Mouse (Mus musculus) splenic B cell, adult 2 months (primary cell): ENCODE measurements at regions not wholly inside any gene's neighbourhood (a gene's known extent, or its start where the extent isn't known, plus 50 kb on each side); places are given as distances from the start of the nearest gene placed in this dataset.
A peak's percentile ranks its signal among the peaks of the same experiment; 100 is the strongest.

Source experiments
- DNase-seq: peaks from one replicate; pipeline ENCODE4 v3.0.0-alpha.2; 2011; ENCODE audit warnings: low read depth, low spot score
- H3K27me3 ChIP-seq: 2 replicates; pipeline ENCODE4 v1.6.1; 2012; ENCODE audit warnings: mild to moderate bottlenecking, low read length, moderate library complexity, mixed read lengths; ENCODE audit not compliant: control insufficient read depth, poor library complexity, insufficient read depth, severe bottlenecking
- H3K36me3 ChIP-seq: 2 replicates; pipeline ENCODE4 v1.6.1; 2012; ENCODE audit warnings: mild to moderate bottlenecking, low read length, moderate library complexity, mixed read lengths; ENCODE audit not compliant: control insufficient read depth, poor library complexity, insufficient read depth, severe bottlenecking

GRCm38 (mm10) chr16:78200044-78200830 lies 101.1 kb upstream of the Cxadr start:
- H3K36me3 ChIP-seq: no peaks in the 10 kb centered on the region
- H3K27me3 ChIP-seq: no peaks in the 10 kb centered on the region; the same call in 1 of the 2 replicates
- no peak for DNase-seq

GRCm38 (mm10) chr16:78199252-78199651 lies 102.0 kb upstream of the Cxadr start:
- DNase-seq: no peak
- H3K27me3 ChIP-seq: no peaks in the 10 kb centered on the region; the same call in 1 of the 2 replicates
- H3K36me3 ChIP-seq: no peaks in the 10 kb centered on the region

DNA sequence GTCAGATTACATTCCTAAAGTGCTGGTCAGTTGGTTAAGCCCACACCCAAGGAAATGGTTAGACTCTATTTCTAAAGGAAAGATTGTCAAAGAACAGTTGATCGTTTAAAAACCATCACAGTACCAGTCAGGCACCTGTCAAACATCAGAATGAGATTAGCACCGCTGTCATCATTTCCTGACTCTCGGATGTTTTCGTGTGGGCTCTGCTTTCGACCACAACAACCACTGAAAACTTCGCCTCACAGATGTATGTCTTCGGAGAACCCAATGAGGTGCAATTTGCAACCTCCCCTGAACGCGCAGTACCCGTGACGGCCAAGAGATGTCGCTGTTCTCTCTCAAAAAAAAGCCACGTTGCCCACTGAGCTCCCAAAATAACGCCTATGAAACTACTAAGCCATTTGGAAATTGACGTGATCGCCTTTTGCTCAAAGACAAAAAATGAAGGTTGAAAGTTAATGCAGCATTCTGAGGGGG lies 102.6 kb upstream of the Cxadr start:
- Histone ChIP-seq H3K27me3 (no peaks in the 10 kb centered on the region; the same call in 1 of the 2 replicates), H3K36me3 (no peaks in the 10 kb centered on the region)
- peak; percentile 61 for DNase-seq

- Histone ChIP-seq H3K36me3 (no peaks in the 10 kb centered on the region), H3K27me3 (no peaks in the 10 kb centered on the region; the same call in 1 of the 2 replicates)
- DNase-seq: peak; percentile 80
Observed at GRCm38 (mm10) chr16:78197252-78197896, 103.9 kb upstream of the Cxadr start.

- DNase-seq: no peak
- H3K27me3 ChIP-seq: no peaks in the 10 kb centered on the region
- no peaks in the 10 kb centered on the region for H3K36me3 ChIP-seq
Observed at GRCm38 (mm10) chr16:78170627-78171605, 130.4 kb upstream of the Cxadr start.

GRCm38 (mm10) chr16:78156876-78157232 lies 144.4 kb upstream of the Cxadr start:
- Histone ChIP-seq H3K36me3 (no peaks in the 10 kb centered on the region), H3K27me3 (no peaks in the 10 kb centered on the region)
- DNase-seq: no peak

GRCm38 (mm10) chr16:78156138-78156875 lies 145.0 kb upstream of the Cxadr start:
- no peak for DNase-seq
- H3K36me3 ChIP-seq: no peaks in the 10 kb centered on the region
- no peaks in the 10 kb centered on the region for H3K27me3 ChIP-seq

DNA sequence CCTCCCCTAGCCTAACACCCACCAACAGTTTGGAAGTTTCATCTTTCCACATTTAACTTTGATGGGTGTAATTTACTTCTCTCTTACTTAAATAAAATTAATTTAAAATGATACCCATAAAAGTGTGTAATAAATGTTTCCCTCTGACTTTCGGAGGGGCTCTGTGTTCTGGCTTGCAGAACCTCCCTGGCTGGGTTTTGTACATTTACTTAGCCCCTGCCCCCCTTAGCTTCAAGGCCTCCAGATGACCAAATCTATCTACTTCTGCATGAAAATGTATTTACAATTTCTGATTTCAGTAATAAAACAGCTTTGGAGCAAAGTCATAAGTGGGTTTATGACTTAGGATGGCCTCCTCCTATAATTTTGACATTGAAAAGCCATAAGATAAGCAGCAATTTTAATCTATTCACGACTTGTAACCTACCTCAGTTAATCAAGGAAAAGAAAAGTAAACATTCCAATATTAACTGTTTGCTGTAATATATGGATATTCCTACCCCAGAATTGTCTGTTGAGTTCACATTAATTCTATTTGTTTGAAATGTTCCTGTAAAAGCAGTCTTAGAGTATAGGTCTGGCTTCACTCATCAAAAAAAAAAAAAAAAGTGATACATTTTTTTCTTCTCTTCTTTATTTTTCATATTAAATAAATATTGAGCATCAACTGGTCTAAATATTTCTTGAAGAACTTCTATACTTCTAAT lies 147.2 kb upstream of the Cxadr start:
- H3K36me3 ChIP-seq: no peaks in the 10 kb centered on the region
- DNase-seq: no peak
- H3K27me3 ChIP-seq: no peaks in the 10 kb centered on the region

- no peak for DNase-seq
- H3K36me3 ChIP-seq: no peaks in the 10 kb centered on the region
Observed at GRCm38 (mm10) chr16:78144146-78144545, 157.1 kb upstream of the Cxadr start.

GRCm38 (mm10) chr16:78135501-78135900 lies 165.8 kb upstream of the Cxadr start:
- no peaks in the 10 kb centered on the region for H3K36me3 ChIP-seq
- H3K27me3 ChIP-seq: no peaks in the 10 kb centered on the region
- no peak for DNase-seq

More at GRCm38 (mm10) chr16:78144146-78144545, 157.1 kb upstream of the Cxadr start:
- no peaks in the 10 kb centered on the region for H3K27me3 ChIP-seq

- no peaks in the 10 kb centered on the region for H3K36me3 ChIP-seq
- no peaks in the 10 kb centered on the region for H3K27me3 ChIP-seq
- no peak for DNase-seq
Observed at GRCm38 (mm10) chr16:78134531-78134930, 166.8 kb upstream of the Cxadr start.

- no peaks in the 10 kb centered on the region for H3K27me3 ChIP-seq
- no peak for DNase-seq
Observed at GRCm38 (mm10) chr16:78121668-78122067, 179.6 kb upstream of the Cxadr start.

GRCm38 (mm10) chr16:78120346-78120899 lies 180.9 kb upstream of the Cxadr start:
- no peaks in the 10 kb centered on the region for H3K36me3 ChIP-seq
- DNase-seq: no peak
- H3K27me3 ChIP-seq: no peaks in the 10 kb centered on the region

More at GRCm38 (mm10) chr16:78121668-78122067, 179.6 kb upstream of the Cxadr start:
- H3K36me3 ChIP-seq: no peaks in the 10 kb centered on the region
